Mouse (Mus musculus) kidney, adult 18-20 months (tissue): ENCODE results near the gene Nfic.

Experiments
- DNase-seq: peaks from one replicate; pipeline ENCODE4 v3.0.0; 2021

Gene Nfic

DNA sequence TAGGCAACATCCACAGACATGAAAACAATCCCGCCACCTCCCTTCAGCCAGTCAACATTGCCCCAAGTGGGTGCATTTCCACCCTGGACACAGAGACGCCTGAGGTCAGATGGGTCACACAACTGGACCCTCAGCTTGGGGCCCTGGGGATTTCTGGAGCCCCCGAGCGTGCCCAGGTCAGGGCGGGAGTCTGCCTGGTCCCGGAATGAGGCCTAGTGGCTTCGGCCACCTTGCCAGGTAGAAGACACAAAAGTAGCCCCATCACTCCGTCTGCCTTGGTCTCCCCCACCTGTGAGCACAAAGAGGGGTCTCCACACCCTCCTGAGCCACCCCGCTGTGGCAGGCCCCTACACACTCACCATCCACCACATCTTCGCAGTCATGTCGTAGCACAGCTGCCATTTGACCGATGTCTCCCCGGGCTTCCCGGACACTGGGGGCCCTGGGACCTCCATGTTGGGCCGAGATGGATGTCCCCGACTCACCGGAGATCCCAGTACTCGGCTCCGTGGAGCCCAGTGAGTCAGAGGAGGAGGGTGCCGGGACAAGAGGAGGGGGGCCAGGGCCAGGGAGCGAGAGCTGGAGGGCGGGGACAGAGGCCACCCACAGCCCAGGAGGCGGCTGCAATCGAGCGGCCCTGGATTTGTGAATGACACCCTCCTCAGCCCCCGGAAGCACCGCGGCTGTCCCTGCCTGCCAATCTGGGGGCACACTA is at the start of gene Nfic:
Nfic (minus strand) TSS at position 455 of the 715 bp plus-strand sequence.
- DNase-seq = no peak

DNA sequence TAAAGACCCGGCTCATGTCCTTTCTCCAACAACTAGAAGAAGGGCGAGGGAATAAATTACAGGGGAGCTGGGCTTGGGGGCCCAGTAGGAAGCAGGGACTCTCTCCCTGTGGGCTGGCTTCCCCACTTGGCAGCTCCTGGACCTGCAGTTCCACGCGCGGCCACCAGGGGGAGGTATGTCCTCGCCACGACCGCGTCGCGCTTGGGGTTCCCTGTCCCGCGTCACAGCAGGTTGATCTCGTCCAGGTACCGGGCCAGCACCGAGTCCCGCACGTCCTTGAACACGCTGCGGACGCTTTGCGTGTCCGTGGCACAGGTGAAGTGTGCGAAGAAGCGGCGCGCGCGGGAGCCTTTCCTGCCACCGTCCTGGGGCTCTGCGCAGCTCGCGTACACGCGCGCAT is 47.2 kb upstream of the Nfic start:
- DNase-seq = peak; percentile 94

DNA sequence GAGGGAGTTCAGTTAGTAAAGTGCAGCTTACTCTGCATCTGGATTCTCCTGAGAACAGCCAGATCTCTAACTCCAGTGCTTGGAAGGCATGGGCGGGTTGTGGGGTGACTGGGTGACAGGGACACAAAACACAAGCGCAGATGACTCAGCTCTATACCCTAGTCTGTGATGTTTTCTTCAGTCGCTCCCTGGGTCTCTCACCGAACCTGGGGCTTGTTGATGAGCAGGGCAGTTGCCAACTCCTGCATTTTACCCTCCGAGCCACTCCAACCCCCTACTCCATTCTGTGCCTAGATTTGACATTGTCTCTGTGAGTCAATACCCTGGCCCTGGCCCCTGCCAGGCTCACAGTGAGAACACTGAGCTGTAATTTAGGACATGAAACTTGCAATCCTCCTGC is 46.4 kb upstream of the Nfic start:
- DNase-seq = no peak

DNA sequence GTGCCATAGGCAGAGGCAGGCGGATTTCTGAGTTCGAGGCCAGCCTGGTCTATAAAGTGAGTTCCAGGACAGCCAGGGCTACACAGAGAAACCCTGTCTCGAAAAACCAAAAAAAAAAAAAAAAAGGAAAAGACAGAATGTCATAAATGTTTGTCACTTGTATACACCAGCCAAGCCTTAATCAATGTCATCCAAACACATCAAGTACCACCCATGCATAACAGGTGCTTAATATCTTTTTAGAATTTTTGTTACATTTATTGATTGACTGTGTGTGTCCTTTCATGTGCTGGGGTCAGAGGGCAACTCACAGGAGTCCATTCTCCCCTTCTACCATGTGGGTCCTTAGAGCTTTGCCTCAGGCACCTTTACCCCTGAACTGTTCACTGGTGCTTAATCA is 44.6 kb upstream of the Nfic start, which contains the start of gene S1pr4:
S1pr4 (minus strand) TSS at position 101 of the 400 bp plus-strand sequence.
- no peak for DNase-seq

DNA sequence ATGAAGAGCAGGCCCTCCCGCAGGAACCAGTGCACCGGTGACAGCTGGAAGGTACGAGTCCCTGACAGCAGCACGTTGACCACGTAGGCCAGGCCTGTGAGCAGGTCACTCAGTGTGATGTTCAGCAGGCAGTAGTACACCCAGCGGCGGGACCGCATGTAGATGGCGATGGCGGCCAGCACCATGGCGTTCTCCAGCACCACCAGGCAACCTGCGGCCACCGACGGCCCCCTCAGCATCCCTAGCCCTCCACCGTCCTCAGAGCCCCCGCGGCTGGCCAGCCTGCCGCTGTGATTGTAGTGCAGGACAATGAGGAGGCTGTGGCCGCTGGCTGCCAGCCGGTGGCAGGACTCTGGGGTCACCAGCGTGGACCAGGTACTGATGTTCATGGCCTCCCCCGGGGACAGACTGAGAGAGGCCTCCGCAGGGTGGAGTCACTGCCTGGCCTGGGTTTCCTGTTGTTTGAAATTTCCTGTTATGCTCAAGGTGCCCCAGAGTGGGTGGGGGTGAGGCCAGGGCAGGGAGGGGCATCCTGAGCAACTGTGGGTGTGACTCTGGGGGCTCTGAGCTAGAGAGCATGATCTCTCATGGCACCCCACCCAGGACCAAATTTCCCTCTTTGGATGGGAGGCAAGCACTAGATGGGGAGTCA is 43.9 kb upstream of the Nfic start:
- peak; percentile 31 for DNase-seq

DNA sequence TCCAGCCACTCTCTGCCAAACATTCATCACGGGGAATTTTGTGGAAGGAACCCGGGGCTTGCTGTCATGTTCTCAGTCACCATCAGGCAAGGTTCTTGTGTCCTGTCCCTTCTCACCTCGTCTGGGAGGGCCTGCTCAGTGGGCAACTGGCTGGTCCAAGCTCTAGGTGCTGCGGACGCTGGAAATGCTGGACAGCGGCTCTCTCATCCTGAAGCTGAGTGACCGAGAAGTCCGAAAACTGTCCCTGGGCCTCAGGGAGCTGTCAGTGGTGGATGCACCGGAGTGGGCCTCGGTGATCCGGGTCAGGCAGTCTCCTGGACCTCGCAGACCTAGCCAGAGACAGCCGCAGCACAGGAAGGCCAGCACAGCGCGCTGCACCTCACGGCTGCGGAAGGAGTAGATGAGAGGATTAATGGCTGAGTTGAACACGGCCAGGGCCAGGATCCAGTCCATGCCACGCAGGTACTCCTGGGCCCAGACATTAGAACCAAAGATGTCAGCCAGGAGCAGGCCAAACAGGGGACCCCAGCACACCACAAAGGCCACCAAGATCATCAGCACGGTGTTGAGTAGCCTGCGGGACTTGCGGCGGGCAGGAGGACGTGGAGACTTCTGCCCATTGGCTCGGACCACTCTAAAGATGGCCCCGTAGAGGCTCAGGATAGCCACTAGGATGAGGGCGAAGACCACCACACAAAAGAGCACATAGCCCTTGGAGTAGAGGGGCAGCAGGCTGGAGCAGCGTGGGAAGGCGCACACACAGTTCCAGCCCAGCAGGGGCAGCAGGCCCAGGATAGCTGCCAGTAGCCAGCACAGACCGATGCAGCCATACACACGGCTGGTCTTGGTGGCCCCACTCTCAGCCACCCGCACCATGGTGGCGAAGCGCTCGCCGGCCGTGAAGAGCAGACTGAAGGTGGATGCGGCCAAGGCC is 43.1 kb upstream of the Nfic start:
- DNase-seq = no peak

DNA sequence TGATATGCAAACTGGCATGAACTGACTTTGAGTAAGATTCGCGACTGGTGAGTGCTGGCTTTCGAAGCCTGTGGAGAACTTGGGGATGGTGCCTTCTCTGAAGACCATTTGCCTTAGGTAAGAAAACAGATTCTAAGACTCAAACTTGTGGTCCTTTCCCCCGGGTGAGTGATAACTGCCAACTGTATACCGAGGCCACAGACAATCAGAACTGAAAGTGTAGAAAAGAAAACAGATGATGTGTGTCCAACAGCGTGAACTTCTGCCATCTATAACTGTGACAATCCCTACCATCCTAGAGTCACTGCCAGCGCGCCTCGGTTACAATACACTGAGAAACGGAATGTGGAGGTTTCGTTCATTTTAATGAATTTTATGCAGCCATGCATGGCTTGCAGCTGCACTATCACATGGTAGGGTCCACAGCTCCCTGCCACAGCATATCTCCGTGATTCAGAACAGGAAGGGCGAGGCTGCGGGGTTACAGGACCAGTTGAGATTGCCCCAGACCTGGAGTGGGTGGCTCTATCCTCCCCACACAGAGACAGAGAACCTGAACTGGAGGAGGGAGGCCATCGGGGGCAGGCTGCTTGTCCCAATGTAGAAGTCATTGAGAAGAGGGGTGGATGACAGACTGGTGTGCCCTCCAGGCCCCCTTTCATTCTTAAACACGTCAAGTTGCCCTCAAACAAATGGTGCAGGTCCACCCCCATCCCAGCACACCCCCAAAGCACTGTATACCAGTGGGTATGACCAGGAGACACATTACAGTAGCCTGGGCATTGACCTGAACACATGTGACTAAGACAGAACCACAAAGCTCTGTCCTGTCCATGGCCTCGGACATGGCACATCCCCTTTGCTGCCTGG is 42.2 kb upstream of the Nfic start:
- DNase-seq = no peak

DNA sequence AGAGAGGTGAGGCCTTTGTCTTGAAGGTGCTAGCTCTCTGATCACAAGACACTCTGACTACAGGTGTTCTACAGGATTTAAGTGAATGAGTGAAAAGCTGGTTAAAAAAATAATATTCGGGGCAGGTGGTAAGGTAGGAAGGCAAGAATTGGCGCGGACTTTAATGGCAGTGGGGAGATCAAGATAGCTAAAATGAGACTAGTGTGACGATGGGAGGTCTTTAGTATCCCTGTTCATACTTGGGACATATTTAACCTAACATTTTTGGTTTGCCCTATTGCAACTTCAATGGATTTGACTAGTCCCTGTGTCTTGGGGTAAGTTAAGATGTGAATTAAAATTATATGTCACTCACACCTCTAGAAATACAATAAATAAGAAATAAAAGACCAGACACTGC is 41.5 kb upstream of the Nfic start:
- no peak for DNase-seq

DNA sequence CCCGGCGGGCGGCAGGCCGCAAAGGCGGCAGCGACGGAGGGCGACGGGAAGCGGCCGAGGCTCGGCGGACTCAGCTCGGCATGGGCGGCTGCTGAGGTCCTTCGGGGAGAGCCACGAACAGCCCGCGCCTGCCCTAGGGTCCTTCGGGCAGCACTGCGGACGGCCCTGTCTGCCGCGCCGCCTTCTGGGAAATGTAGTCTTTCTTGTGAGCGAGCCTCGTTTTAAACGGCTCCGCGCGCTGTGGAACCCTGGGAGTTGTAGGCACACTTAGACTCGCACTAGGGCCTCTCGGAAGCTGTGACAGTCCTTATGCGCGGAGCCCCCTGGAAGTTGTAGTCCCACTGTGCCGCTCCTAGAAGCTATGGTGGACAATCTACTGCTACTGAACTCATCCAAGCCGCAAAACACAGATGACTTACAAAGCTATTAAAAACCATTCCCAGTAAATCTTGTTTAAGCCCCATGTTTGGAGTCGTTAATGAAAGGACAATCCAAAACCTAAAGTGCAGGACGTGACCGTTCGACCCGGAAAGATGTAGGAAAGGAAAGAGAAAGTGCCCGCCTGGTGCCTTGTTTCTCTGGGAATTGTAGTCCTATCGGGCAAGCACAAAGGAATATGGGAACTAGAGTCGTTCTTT is 40.9 kb upstream of the Nfic start, which contains the start of gene Ncln:
Ncln (minus strand) TSS at position 129 of the 638 bp plus-strand sequence.
- peak; percentile 99 for DNase-seq

DNA sequence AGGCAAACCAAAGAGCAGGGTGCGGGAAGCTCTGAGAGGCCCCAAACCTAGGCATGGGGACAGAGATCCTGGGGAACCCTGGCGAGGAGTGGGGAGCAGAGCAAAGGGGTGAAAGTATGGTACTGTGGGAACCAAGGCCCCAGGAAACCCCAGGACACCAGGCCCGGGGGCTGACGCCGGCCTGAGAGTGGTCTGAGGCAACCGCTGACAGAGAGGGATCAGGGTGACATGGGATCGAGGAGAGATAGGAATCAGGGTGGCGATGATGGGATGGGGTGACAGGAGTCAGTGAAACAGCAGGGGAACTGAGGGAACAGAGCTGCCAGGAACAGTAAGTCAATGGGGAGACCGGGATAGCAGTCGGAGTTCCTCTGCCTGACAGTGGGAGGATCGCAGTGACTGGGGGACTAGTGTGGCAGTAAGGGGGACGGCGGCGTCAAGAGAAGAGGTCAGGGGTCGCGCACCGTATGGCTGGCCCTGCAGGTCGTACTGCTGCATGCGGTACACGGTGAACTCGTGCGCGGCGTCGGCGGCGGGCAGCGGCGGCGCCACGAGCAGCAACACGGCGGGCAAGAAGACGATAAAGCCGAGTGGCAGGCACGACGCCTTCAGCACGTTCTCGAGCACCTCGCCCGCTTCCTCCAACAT is 40.3 kb upstream of the Nfic start:
- DNase-seq = no peak

DNA sequence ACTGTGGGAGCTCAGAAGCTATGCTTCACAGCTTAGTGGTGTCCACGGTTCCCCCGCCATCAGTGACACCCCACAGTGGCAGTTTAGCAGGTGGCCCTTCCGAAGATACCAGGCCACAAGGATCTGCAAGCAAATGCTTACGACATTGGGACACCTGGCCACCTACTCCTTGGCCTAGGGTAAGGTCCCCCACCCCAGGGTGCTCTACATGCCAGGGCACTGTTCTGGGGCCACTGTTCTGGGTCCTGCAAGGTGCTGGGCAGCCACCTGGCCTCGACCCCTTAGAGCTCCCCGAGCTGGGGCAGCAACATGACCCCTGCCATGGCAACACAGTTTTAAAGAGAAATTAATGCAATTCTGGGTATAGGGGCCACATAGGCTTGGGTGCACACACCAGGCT is 39.7 kb upstream of the Nfic start:
- no peak for DNase-seq

DNA sequence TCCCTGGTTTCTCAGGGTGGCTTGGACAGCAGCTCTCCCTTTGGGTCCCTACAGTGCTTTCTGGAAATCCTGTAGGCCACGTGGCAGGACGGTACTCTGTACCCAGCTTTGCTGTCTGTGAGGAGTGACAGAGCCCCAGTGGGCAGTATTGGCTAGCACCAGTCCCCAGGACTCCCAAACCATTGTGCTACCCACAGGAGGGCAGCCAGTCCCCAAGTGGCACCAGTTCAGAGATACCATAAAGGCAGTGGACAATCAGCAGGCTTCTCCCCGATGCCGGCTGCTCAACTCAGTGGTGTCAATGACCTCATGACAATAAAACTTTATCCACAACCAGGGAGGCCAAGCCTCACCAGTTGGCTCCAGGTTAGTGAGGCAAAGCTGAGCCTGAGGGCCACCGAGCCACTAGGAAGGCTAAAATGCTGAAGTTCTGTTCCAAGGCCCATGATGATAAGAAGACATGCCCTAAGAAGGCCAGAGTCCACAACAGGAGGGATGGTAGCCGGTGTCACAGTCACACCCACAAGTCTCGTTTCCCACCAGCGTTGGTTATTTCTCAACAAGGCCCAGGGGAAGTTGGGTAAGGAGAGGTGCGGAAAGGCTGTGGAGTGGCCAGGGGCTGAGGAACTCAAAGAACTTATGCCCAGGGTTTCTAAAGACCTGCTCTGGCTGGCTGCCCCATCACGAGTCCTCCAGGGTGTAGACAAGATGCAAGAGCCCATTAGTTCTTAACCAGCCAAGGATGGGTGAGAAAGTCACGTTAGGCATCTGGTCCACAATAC is 39.0 kb upstream of the Nfic start:
- no peak for DNase-seq

DNA sequence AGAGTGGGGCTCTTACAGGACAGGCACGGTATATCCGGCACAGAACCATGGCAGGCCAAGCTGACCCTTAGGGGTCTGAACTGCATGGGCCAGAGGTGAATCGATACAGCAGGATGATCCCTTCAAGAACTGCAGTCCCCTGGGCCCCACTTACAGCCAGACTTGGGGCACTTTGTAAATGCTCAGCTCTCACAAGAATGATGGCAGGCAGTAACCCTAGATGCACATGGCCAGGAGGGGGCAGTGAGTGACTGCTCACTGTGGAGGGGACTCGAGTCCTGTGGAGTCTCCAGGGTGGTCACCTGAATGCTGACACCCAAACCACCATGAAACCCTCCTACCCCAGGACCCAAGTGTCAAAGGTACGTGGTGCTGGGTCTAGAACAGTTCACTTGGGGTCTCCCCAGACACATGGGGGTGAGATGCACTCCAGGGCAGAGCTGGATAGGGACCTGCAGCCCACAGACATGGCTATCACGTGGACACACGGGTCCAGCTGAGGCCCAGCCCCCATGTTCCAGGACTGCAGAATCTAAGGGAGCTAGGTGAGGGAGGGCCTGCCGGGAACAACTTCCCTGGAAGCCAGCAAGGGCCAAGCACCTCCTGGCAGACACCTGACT is 38.3 kb upstream of the Nfic start:
- no peak for DNase-seq

DNA sequence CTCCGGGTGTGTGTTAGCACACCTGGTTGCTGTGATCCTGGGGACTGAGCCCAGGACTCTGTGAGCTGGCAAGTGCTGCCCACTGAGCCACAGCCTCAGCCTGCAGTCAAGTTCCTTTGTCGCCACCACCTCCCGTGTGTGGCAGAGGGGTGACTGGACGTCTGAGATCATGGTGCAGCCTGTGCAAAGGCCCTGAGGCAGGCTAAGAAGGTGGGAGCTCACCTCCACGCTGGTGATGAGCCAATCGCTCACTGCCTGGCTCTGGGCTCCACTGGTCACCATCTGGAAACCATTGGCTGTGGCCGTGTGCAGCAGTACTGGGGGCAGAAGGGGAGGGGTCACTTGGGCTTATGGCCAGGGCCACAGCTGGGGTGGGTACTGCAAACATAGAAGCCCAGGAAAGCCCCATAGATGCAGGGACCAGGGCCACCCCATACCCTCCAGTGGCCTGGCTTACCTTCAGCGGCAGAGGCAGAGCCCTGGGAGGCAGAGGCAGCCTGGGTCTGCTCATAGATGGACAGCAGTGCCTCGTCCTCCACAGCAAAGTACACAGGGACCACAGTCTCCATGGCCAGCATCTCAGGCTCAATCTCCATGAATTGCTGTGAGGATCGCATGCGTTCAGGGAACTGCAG is 37.3 kb upstream of the Nfic start:
- DNase-seq = no peak

DNA sequence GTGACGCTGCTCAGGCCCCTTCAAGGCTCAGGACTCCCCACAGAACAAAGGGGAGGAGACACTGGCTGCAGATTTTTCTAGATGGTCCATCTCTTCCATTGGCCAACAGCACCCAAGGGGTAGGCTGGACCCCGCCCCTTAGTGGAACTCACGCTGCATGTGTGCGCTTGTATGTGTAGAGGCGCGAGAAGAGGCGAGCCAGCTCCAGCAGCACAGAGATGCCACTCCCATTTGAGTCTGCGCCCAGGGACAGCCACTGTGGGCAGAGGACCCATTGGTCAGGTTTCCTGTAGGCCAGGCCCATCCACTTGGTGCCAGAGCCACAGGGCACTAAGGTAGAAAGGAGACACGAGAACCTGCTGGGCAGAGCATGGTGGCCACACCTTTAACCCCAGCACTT is 35.6 kb upstream of the Nfic start:
- no peak for DNase-seq

DNA sequence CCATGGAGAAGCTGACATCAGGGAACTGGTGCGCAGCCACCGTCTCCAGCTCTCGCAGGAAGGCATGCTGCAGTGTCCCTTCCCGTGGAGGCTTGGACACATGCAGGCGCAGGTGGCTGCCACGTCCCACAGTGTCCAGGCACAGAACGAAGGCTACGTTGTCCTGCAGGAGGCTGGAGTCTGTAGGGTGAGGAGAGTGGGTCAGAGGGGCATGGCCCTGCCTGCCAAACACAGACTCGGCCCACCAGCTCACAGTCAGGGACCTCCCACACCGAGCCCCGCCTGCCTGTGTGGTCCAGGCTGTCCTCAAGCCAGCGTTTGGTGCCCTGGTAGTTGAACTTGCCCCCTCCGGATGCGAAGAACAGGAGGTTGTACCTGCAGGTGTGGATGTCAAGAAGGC is 34.5 kb upstream of the Nfic start:
- DNase-seq = no peak

DNA sequence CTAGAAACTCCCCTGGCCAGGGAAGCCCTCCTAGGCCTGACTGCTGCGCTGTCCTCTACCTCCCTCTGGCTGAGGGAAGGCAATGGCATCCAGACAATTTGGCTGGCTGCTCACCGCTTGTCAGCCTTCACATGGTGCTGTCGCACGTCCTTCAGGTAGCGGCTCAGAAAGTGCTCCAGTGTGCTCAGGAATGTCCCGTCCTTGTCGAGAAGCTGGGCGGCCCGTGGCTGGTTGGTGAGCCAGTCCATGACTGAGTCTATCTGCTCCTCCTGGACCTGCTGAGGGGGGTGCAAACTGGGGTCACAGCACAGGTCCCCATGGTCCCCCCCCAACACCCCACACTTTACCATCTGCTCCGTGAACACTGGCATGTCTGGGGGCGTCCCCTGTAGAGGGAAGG is 32.6 kb upstream of the Nfic start:
- DNase-seq = no peak

DNA sequence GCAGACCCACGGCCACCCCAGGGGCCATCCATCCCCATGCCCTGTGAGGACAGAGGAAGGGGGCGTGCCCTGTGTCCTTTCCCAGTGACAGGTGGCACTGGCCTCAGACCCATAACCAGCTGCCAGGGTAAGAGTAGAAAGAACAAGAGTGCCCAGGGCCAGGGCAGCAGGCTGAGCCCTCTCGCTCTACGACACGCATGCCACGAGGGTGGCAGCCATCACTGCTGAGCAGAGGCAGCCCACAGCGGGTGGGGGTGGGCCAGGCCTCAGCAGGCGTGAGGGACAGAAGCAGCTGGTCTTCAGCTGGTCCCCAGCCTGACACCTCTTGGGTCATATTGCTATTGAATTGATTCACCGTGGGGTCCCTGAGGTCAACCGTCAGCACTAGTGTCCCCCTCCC is 31.1 kb upstream of the Nfic start:
- no peak for DNase-seq

DNA sequence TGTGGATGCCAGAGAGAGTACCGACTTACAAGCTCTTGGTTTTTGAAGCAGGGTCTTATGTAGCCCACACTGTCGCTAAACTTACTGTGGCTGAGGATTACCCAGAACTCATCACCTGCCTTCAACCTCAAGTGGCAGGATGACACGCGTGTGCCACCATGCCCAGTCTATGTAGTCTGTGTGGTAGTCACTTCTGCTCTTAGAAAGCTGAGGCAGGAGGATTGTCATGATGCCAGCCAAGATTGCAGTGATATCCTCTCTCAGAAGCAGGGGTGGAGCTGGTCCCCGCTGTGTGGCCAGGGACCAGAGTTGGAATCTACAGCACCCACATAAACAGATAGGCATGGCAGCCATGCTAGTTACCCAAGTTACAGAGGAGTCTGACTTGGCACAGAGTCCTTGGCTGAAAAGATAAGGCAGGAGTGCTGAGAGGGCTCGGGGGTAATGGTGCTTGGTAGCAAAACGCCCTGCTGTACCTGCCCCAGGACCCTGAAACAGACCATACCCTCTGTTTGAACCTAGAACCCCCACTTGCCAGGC is 30.1 kb upstream of the Nfic start:
- no peak for DNase-seq
